Mouse (Mus musculus): Measurements from ENCODE around the gene Vcan. TPM values are rescaled to one million over a fixed set of nuclear protein-coding genes. Genes with fewer than 3 reads are reported as not detected.
"Not testable (repeated sequence)": the region's sequence is repeated elsewhere in the genome, so short reads cannot be mapped to it uniquely, and the experiment has no call there.

Vcan gene
- polyA plus RNA-seq, 1 experiment = 1.7 TPM

- no peaks in the 10 kb centered on the region for H3K27me3 ChIP-seq (replicated peaks; ENCODE audit: control insufficient read depth, insufficient read depth, low read length)
- TF ChIP-seq POLR2A (IDR thresholded peaks at IDR 0.05; ENCODE audit: low read depth, low read length) (no peak), CTCF (conservative IDR thresholded peaks at IDR 0.05; ENCODE audit: insufficient read depth, insufficient read length, low read depth, low read length) (no peak)
- DNase-seq = no peak
- H3K4me1 ChIP-seq (ENCODE audit: control insufficient read depth, insufficient read depth, low read length) = no peaks in the 10 kb centered on the region
- H3K36me3 ChIP-seq (ENCODE audit: control insufficient read depth, insufficient read depth, low read length) = no peaks in the 10 kb centered on the region
- H3K27ac ChIP-seq (ENCODE audit: insufficient read depth, low read depth, low read length) = no peak overlapping the region
- no peak overlapping the region for H3K4me3 ChIP-seq (ENCODE audit: insufficient read depth, low read depth, low read length)
- WGBS = 49% methylated on average over 1 of the region's 1 CpGs
Observed at GRCm38 (mm10) chr13:89766551-89766950, 24.2 kb upstream of the Vcan start.

- no peak for TF ChIP-seq POLR2A (IDR thresholded peaks at IDR 0.05; ENCODE audit: low read depth, low read length)
- TF ChIP-seq CTCF (conservative IDR thresholded peaks at IDR 0.05; ENCODE audit: insufficient read depth, insufficient read length, low read depth, low read length) = no peak
- H3K27ac ChIP-seq (ENCODE audit: insufficient read depth, low read depth, low read length) = no peak overlapping the region
- H3K4me1 ChIP-seq (ENCODE audit: control insufficient read depth, insufficient read depth, low read length) = no peaks in the 10 kb centered on the region
- H3K4me3 ChIP-seq (ENCODE audit: insufficient read depth, low read depth, low read length) = no peak overlapping the region
- 85% methylated on average over 3 of the region's 3 CpGs for WGBS
- no peaks in the 10 kb centered on the region for H3K36me3 ChIP-seq (ENCODE audit: control insufficient read depth, insufficient read depth, low read length)
- H3K27me3 ChIP-seq (replicated peaks; ENCODE audit: control insufficient read depth, insufficient read depth, low read length) = no peaks in the 10 kb centered on the region; the same call in 1 of the 2 replicates
- no peak for DNase-seq
Observed at GRCm38 (mm10) chr13:89765966-89766365, 23.7 kb upstream of the Vcan start.

GRCm38 (mm10) chr13:89762339-89762738, 20.0 kb upstream of the Vcan start:
- H3K4me3 ChIP-seq (ENCODE audit: insufficient read depth, low read depth, low read length) = no peak overlapping the region
- no peak overlapping the region for H3K27ac ChIP-seq (ENCODE audit: insufficient read depth, low read depth, low read length)
- WGBS = 83% methylated on average over 3 of the region's 3 CpGs
- no peaks in the 10 kb centered on the region for H3K4me1 ChIP-seq (ENCODE audit: control insufficient read depth, insufficient read depth, low read length)
- no peak for DNase-seq
- H3K36me3 ChIP-seq (ENCODE audit: control insufficient read depth, insufficient read depth, low read length) = no peaks in the 10 kb centered on the region
- H3K27me3 ChIP-seq (replicated peaks; ENCODE audit: control insufficient read depth, insufficient read depth, low read length) = no peaks in the 10 kb centered on the region; the same call in 1 of the 2 replicates
- TF ChIP-seq POLR2A (IDR thresholded peaks at IDR 0.05; ENCODE audit: low read depth, low read length) = no peak
- TF ChIP-seq CTCF (conservative IDR thresholded peaks at IDR 0.05; ENCODE audit: insufficient read depth, insufficient read length, low read depth, low read length) = no peak

GRCm38 (mm10) chr13:89756347-89756746, 14.0 kb upstream of the Vcan start:
- no peaks in the 10 kb centered on the region; the same call in 1 of the 2 replicates for H3K27me3 ChIP-seq (replicated peaks; ENCODE audit: control insufficient read depth, insufficient read depth, low read length)
- H3K4me1 ChIP-seq (ENCODE audit: control insufficient read depth, insufficient read depth, low read length) = no peaks in the 10 kb centered on the region
- TF ChIP-seq POLR2A (IDR thresholded peaks at IDR 0.05; ENCODE audit: low read depth, low read length) = no peak
- no peak for TF ChIP-seq CTCF (conservative IDR thresholded peaks at IDR 0.05; ENCODE audit: insufficient read depth, insufficient read length, low read depth, low read length)

GRCm38 (mm10) chr13:89750562-89750961, 8.3 kb upstream of the Vcan start:
- WGBS = 35% methylated on average over 3 of the region's 3 CpGs
- H3K36me3 ChIP-seq (ENCODE audit: control insufficient read depth, insufficient read depth, low read length); H3K4me3 ChIP-seq (ENCODE audit: insufficient read depth, low read depth, low read length); H3K4me1 ChIP-seq (ENCODE audit: control insufficient read depth, insufficient read depth, low read length); H3K27me3 ChIP-seq (replicated peaks; ENCODE audit: control insufficient read depth, insufficient read depth, low read length); H3K27ac ChIP-seq (ENCODE audit: insufficient read depth, low read depth, low read length); DNase-seq: not testable (repeated sequence)

More at GRCm38 (mm10) chr13:89756347-89756746, 14.0 kb upstream of the Vcan start:
- Histone ChIP-seq H3K27ac (ENCODE audit: insufficient read depth, low read depth, low read length) (no peak overlapping the region), H3K4me3 (ENCODE audit: insufficient read depth, low read depth, low read length) (no peak overlapping the region), H3K36me3 (ENCODE audit: control insufficient read depth, insufficient read depth, low read length) (no peaks in the 10 kb centered on the region)
- DNase-seq = no peak

GRCm38 (mm10) chr13:89743201-89743600, 892 bp upstream of the Vcan start:
- no peaks in the 10 kb centered on the region for H3K4me1 ChIP-seq (ENCODE audit: control insufficient read depth, insufficient read depth, low read length)
- H3K27ac ChIP-seq (ENCODE audit: insufficient read depth, low read depth, low read length) = no peak overlapping the region
- 52% methylated on average over 8 of the region's 8 CpGs for WGBS
- H3K4me3 ChIP-seq (ENCODE audit: insufficient read depth, low read depth, low read length) = no peak overlapping the region
- H3K36me3 ChIP-seq (ENCODE audit: control insufficient read depth, insufficient read depth, low read length) = no peaks in the 10 kb centered on the region
- H3K27me3 ChIP-seq (replicated peaks; ENCODE audit: control insufficient read depth, insufficient read depth, low read length) = 0 out of 2 replicates have a peak, but pooled peaks cover 1% of the 10 kb centered on the region
- no peak for TF ChIP-seq POLR2A (IDR thresholded peaks at IDR 0.05; ENCODE audit: low read depth, low read length)
- no peak for TF ChIP-seq CTCF (conservative IDR thresholded peaks at IDR 0.05; ENCODE audit: insufficient read depth, insufficient read length, low read depth, low read length)
- no peak for DNase-seq

- 0 out of 2 replicates have a peak, but pooled peaks cover 1% of the 10 kb centered on the region for H3K27me3 ChIP-seq (replicated peaks; ENCODE audit: control insufficient read depth, insufficient read depth, low read length)
- no peak for DNase-seq
- no peak overlapping the region for H3K27ac ChIP-seq (ENCODE audit: insufficient read depth, low read depth, low read length)
- no peaks in the 10 kb centered on the region for H3K4me1 ChIP-seq (ENCODE audit: control insufficient read depth, insufficient read depth, low read length)
- WGBS = 18% methylated on average over 15 of the region's 15 CpGs
- TF ChIP-seq CTCF (conservative IDR thresholded peaks at IDR 0.05; ENCODE audit: insufficient read depth, insufficient read length, low read depth, low read length) = no peak
- no peak for TF ChIP-seq POLR2A (IDR thresholded peaks at IDR 0.05; ENCODE audit: low read depth, low read length)
- no peaks in the 10 kb centered on the region for H3K36me3 ChIP-seq (ENCODE audit: control insufficient read depth, insufficient read depth, low read length)
- H3K4me3 ChIP-seq (ENCODE audit: insufficient read depth, low read depth, low read length) = 0 out of 2 replicates have a peak overlapping the region, but pooled peaks have one; percentile 35
Observed at GRCm38 (mm10) chr13:89742686-89743200, 434 bp upstream of the Vcan start.
